Mouse (Mus musculus): ENCODE measurements around the gene Cep152. TPM values are rescaled to one million over a fixed set of nuclear protein-coding genes. Genes with fewer than 3 reads are reported as not detected.
A peak's percentile ranks its signal among the peaks of the same experiment; 100 is the strongest.

Cep152 gene
- total and polyA plus RNA-seq, 3 experiments, result 7.7 to 8.9 (median 8.8) TPM

DNA sequence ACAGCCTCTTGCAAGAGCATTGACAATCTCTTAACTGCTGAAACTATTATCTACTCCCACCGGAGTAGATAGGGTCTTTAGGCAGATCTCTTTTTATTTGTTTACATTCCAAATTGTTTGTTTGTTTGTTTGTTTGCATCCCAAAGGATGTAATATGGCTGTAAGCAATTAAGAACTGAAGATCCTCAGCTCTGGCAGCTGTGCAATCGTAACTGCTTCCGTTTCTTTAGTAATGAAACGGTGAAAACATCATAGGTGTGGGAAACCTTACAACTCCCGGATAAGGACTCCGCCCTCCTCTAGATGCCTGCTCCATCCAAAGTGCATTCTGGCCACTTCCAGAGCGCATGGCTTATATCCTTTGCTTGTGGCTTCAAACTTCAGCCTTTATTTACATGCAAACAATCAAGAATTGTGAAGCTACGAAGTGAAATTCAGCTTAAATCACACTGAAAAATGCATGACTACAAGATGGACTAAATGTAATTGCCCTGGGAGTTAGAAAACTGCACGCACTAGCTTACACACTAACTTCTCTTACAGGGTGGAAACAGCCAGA is 707 bp downstream of the Cep152 start:
- Histone ChIP-seq H3K4me2 (ENCODE audit: insufficient read depth, low read depth, poor library complexity, severe bottlenecking) (peak overlapping the region; percentile 100), H3K9me3 (replicated peaks; ENCODE audit: low read length) (no peaks in the 10 kb centered on the region), H3K27me3 (replicated peaks) (peaks cover 6% of the 10 kb centered on the region), H3K79me2 (replicated peaks; ENCODE audit: control insufficient read depth, extremely low read depth, insufficient read depth, poor library complexity, severe bottlenecking) (peaks cover 33% of the 10 kb centered on the region), H3K27ac (ENCODE audit: insufficient read depth, low read depth) (no peak overlapping the region), H3K9ac (ENCODE audit: insufficient read depth, low read depth) (peak overlapping the region; percentile 71), H3K4me3 (replicated peaks in 1 of 3; ENCODE audit: low read depth in 2 of 3, low read length in 2 of 3, poor library complexity in 1 of 3) (peak overlapping the region; percentile 87 to 97 (median 88)), H3K36me3 (replicated peaks in 1 of 2; ENCODE audit: control insufficient read depth in 1 of 2, insufficient read depth in 1 of 2, low read length in 1 of 2) (peaks cover 12 to 26% of the 10 kb centered on the region in 2 experiments), H3K4me1 (ENCODE audit: control insufficient read depth in 1 of 2, insufficient read depth in 2 of 2) (peaks cover 11 to 38% of the 10 kb centered on the region in 2 experiments)
- peak; percentile 22 for DNase-seq (ENCODE audit: extremely low read depth)
- TF ChIP-seq UBTF (IDR thresholded peaks at IDR 0.05; ENCODE audit: low read depth, low read length), result no peak
- no peak for TF ChIP-seq EP300 (IDR thresholded peaks at IDR 0.05; ENCODE audit: low read length)
- no peak for TF ChIP-seq RCOR1 (conservative IDR thresholded peaks at IDR 0.05; ENCODE audit: low read depth, low read length)
- TF ChIP-seq MXI1 (IDR thresholded peaks at IDR 0.05; ENCODE audit: low read depth, low read length), result peak; percentile 48
- no peak for TF ChIP-seq USF2 (conservative IDR thresholded peaks at IDR 0.05; ENCODE audit: low read depth, low read length)
- TF ChIP-seq MAX (IDR thresholded peaks at IDR 0.05; ENCODE audit: low read length), result no peak
- peak; percentile 38; the same call in 1 of the 2 replicates for TF ChIP-seq SIN3A (IDR thresholded peaks at IDR 0.05; ENCODE audit: low read length)
- in situ Hi-C loops (cut with MboI; ENCODE audit: low pct_ligation_motif_present, low pct_unique_long_range_greater_than_20kb, low sequenced_read_pairs), result no loop called here
- dilution Hi-C loops (cut with MboI; ENCODE audit: extremely low pct_ligation_motif_present, extremely low pct_unique_long_range_greater_than_20kb, low sequenced_read_pairs), result no loop called here

DNA sequence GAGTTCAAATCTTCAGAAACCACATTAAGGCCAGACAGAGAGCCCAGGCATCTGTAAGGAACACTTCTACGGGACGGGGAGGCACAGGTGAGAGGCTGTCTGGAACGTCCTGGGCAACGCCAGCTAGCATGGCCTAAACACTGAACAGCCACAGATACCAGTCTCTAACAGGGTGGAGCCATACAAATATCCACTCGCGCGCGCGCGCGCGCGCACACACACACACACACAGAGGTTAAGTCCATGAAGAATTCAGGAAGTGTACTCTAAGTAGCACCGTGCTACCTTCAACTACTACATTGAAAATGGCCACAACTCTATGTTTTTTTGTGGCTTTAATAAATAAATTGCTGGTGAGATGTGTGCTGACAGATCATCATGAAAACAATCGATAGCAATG is 1.7 kb downstream of the Cep152 start:
- DNase-seq (ENCODE audit: extremely low read depth), result peak; percentile 62
- Histone ChIP-seq H3K79me2 (replicated peaks; ENCODE audit: control insufficient read depth, extremely low read depth, insufficient read depth, poor library complexity, severe bottlenecking) (peaks cover 33% of the 10 kb centered on the region), H3K4me2 (ENCODE audit: insufficient read depth, low read depth, poor library complexity, severe bottlenecking) (peak overlapping the region; percentile 100), H3K4me1 (ENCODE audit: control insufficient read depth in 1 of 2, insufficient read depth in 2 of 2) (peaks cover 11 to 38% of the 10 kb centered on the region in 2 experiments), H3K4me3 (replicated peaks in 1 of 3; ENCODE audit: low read depth in 2 of 3, low read length in 2 of 3, poor library complexity in 1 of 3) (peak overlapping the region; percentile 87 to 97 (median 88)), H3K36me3 (replicated peaks in 1 of 2; ENCODE audit: control insufficient read depth in 1 of 2, insufficient read depth in 1 of 2, low read length in 1 of 2) (peaks cover 19 to 35% of the 10 kb centered on the region in 2 experiments), H3K9me3 (replicated peaks; ENCODE audit: low read length) (no peaks in the 10 kb centered on the region), H3K9ac (ENCODE audit: insufficient read depth, low read depth) (peak overlapping the region; percentile 71), H3K27ac (ENCODE audit: insufficient read depth, low read depth) (no peak overlapping the region), H3K27me3 (replicated peaks) (peaks cover 3% of the 10 kb centered on the region)
- in situ Hi-C loops (cut with MboI; ENCODE audit: low pct_ligation_motif_present, low pct_unique_long_range_greater_than_20kb, low sequenced_read_pairs), result no loop called here
- dilution Hi-C loops (cut with MboI; ENCODE audit: extremely low pct_ligation_motif_present, extremely low pct_unique_long_range_greater_than_20kb, low sequenced_read_pairs), result no loop called here
- TF ChIP-seq MEF2A (IDR thresholded peaks at IDR 0.05; ENCODE audit: borderline replicate concordance, low read depth, low read length), result no peak
- no peak for TF ChIP-seq TCF12 (IDR thresholded peaks at IDR 0.05; ENCODE audit: low read depth, low read length)
- no peak for TF ChIP-seq MAFK (IDR thresholded peaks at IDR 0.05; ENCODE audit: insufficient replicate concordance, low read length)
- no peak for TF ChIP-seq BHLHE40 (IDR thresholded peaks at IDR 0.05; ENCODE audit: low read depth, low read length)
- TF ChIP-seq CHD2 (IDR thresholded peaks at IDR 0.05; ENCODE audit: low read length), result no peak
- no peak for TF ChIP-seq KAT2A (IDR thresholded peaks at IDR 0.05; ENCODE audit: insufficient replicate concordance, low read length)
- peak; percentile 77 for TF ChIP-seq NRF1 (IDR thresholded peaks at IDR 0.05; ENCODE audit: low read depth, low read length)
- no peak for TF ChIP-seq JUN (IDR thresholded peaks at IDR 0.05; ENCODE audit: insufficient read depth, low read depth, low read length)

Data from CH12.LX (cell line).